Mouse (Mus musculus) thymus, postnatal 14 days (tissue): ENCODE results near the gene Erbin.

Experiments
- DNase-seq: peaks from one replicate; pipeline ENCODE4 v3.0.0; 2021

The Erbin gene

DNA sequence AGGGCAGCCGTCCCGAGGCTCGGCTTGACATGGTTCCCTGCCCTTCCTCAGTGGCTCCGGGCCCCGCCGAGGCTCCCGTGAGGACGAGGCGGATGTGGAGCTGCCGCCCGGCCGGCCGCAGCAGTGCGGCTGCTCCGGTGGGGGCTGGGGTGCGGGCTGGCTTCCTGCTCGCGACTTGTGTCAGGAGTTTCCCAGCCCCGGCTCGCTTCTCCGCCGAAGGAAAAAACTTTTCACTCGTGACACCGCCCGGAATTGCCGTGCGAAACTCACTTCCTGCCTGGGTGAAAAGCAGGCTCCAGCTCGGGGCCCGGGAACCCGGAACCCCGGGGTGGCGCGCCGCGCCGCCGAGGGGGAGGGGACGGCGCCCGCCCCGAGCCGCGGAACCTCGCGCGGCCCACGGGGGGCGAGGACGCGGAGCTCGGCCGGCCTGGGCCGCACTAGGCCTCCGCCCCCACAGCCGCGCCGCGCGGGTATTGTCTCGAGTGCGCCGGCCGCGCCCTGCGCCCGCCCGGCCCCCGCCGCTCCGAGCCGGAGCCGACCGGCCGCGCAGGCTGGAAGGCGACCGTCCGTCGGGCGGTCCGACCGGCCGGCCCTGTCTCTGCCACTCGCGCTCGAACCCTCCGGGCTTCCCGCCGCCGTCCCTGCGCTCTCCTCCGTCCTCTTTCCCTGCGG lies at the start of gene Erbin:
TSS of gene Erbin (minus strand) at position 254 of the 672 bp plus-strand sequence.
- peak; percentile 87 for DNase-seq

DNA sequence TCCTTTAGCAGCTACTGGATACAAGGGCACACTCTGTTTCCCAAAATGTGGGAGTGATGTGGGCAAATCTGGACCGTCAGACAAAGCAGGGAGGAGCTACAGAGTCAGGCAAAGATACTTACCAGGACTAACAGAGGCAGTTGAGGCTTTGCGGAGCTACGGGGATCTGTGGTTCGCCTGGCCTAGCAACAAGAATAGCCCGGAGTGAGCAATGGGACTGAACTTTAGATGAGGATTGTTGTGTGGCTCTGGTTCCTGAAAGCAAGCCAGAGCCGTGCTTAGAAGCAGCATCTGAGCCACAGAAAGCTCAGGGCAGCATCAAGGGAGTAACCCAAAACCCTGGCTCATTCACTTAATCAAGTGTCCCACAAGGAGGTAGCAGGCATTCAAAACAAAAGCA lies 49.6 kb upstream of the Erbin start:
- DNase-seq: no peak

DNA sequence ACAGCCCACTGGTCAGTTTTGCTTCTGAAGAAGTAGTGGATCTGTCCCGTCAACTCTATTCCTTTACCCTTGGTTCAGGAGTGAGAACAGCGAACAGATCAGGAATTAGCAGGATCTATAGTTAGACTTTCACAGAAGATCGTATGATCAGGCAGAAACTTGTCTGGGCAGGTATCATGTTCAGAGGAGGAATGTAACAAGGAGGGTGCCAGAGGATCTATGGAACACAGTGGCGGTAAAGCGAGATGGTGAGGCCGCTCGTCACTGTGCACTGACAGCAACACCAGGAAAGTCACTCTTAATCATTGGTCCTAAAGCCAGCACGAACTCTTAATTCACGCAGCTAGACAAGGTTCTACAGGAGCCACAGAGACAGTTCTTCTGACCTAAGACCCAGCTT lies 47.7 kb upstream of the Erbin start:
- no peak for DNase-seq

DNA sequence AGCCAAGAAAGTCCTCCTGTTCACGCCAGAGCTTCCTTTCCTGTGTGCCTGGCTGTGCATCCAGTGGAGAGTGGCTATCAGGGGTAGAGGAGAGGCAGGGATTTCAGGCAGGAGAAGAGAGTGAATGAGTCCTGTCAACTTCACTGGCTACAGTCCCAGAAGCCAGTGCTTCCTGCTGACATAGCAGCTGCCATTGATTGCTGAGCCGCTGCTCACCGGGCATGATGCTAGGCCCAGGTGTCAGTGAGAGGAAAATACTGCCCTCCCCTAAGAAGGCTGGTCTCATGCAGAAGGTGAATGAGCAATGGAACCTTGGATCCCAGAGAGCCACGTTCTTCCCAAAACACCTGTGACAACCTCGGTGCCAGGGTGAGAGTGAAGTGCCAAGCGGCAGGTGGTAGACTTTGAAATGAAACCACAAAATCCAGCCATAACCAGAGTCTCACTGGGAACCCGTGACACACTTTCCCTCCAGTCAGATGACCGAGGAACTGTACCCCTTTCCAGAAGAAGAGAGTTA lies 46.4 kb upstream of the Erbin start:
- no peak for DNase-seq

DNA sequence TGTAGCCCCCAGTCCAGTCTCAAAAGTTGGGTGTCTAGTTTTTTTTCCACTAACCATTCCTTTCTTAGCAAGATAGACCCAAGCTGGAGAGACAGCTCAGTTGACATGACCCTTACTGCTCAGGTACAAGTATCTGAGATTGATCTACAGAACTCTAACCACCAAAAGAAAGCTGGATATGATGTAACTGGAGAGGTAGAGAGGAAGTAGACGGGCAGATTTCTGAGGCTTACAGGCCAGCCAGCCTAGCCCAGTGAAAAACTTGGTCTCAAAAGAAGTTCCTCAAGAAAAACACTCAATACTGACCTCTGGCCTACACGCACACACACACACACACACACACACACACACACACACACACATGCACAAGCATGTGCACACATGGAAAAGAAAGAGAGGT lies 44.9 kb upstream of the Erbin start:
- DNase-seq: no peak

DNA sequence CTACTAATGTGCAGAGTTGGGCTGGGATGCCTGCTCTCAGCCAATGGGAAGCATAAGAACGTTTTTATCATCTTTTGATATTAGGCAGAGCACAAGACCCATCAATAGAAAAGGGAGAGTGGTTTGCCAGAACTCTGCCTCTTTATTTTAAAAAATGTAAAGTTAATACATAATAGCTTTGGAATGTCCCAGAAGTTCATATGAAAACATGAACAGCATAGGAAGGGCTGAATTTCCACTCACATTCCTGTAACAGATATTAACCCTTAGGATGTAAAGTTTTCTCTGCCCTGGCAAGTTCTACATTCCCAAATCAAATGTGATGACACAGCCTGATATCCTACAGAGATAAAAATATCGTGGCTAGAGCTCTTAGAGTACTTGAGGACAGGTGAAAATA lies 42.8 kb upstream of the Erbin start:
- no peak for DNase-seq

DNA sequence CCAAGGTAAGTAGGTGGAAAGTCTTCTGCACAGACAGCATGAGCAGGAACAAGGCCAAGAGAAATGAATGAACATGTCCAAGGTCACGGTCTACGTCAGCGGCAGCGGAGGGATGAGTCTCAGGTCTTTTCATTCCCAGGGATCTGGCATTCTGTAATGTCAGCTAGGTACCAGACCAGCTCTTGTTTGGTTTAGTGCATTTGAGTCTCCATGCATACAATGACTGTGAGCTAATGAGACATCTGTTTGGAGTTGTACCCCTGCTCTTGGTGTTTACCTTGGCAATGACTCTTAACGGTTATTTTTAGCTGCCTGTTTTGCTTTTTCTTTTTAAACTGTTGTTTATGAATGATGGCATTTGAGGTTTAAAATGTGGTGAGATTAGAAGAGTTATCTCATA lies 39.5 kb upstream of the Erbin start:
- DNase-seq: no peak

DNA sequence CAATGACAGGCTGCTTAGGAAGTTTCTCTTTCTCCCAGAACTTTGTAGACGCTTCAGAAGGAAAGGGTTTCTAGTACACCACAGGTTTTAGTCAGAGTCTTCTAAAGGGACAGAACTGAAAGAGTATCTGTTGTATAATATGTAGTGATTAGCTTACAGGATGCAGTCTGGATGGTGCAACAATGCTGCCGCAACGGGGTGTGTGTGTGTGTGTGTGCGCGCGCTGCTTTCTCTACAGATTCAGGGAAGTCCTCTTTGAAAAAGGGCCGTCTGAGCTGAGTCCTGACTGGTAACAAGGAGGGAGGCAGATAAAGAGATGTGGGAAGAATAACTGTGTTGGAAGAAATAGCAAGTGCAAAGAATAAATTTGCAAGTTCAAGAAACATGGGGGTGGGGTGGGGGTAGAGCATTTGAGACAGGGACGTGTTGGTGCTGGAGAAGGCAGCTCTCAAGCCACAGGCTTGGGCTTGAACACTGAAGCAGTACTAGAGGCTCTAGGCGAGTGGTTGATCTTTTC lies 38.4 kb upstream of the Erbin start:
- DNase-seq: no peak

DNA sequence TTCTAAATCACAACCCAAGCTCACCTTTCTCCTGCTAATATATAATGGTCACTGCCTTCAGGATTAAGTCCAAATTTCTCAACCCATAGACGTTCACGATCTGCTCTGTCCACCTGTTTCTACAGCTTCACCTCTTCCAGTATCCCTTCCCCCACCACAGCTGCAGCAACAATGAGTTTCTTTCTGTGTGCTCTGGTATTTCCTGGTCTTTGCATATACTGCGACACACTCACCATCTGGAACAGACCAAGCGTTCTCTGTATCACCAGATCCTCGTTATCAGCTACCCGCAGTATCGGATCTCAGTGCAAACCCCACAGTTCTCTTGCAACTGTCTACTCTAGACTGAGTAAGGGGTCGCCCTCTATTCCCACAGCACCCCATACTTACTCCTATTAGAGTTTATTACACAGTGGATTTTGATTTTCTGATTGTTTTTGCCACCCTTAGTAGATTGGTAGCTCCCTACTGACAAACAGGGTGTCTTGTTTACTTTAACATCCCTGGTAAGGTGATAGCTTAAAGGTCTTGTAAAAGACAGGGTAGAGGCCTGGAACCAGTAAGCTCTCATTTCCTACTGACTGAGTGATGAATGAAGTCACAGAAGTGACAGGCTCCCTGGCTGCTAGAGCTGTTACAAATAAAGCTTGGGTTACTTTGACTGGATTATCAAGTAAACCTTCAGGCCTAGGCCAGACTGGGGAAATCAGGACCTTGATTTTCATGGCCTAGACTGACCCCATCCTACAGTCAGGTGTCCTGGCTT lies 37.0 kb upstream of the Erbin start:
- peak; percentile 13 for DNase-seq

DNA sequence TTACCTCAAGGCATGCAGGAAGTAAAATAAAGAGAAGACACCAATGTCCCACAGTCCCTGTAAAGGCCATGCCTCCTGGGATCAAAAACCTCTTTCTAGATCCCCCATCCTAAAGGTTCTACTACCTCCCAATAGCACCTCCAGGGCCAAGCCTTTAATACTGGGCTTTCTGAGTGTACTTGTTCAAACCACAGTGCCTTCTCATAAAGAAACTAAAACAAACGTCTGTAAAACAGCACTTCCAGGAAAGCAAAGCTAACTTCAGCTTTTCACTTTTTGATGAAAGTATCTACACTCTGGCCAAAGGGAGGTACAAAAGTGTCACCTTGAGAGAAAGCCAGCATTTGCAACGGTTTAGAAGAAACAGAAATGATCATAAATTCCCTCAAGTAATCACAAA lies 35.3 kb upstream of the Erbin start:
- DNase-seq: no peak

DNA sequence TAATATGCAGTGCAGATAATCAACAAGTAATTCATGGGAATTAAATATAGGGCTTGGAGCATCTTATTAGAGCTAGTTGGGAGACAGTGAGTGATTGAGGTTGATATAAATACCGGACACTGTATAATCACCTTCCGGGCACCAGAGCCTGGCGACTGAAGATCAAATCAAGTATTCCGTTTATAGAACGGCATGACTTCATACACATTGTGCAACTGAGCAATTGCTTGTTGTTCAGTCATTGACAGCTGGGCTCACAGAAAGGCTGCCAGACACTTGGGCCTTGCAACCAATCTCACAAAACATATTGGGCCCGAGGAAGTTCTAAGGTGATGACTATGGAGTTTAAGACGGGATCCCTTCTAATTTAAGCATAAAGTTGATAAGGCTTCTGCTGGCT lies 31.1 kb upstream of the Erbin start:
- DNase-seq: no peak

DNA sequence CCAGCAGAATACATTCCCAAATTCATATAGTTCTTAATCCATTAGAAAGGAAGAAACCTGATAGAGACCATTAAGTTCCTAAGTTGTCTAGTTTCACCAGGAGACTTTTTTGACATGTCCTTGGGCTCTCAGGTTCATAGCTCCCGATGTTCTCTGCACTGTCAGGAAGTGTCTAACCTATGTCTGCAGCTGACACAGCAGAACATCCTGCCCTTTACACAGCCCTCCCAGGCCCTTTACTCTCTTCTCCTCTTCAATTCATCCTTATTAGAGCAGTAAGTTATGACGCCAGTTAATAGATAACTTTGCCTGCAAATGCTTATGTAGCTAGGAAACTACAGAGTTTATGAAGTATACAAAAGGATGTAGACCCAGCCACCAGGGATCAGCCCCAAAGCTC lies 20.5 kb upstream of the Erbin start:
- no peak for DNase-seq

DNA sequence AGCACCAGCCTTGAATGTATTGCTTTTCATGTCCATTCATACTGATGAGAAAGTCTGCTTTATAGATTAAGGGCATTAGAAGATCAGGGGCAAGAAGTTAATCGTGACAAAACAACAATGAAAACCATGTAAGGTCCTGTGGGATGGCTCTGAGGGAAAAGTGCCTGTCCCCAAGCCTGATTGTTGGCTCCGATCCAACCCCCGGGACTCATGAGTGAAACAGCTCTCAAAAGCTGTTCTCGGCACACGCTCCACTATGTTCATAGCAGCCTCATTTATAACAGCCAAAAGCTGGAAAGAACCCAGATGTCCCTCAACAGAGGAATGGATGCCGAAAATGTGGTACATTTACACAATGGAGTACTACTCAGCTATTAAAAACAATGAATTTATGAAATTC lies 4.3 kb upstream of the Erbin start:
- DNase-seq: no peak

DNA sequence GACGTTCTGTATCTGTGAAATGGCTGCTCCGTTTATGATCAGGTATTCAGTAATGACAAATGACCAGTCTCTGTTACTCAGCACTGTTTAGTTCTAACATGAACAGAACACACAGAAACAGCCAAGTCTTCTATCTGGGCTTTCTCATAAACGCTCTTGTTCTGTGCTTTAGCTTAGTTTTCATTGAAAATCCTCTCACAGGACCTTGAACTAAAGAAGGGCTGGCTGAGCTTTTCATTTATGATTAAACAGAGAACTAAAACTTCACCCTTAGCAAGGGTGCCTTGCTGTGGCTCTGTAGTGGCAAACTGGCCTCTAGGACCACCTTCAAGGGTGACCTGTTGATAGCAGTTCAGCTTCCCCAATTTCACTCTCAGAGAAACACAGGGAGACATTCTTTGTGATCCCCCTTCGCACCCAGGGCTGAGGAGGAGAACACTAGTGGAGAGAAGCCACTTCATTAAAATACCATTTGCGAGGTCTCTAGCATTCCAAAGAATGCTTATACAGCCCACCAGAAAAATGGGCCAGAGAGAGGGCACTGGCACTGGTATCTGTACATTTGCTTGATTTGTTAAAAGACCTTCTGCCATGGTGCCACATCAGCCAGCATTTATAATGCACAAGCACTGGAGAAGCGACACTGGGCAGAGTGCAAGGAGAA lies 3.2 kb upstream of the Erbin start:
- DNase-seq: no peak

DNA sequence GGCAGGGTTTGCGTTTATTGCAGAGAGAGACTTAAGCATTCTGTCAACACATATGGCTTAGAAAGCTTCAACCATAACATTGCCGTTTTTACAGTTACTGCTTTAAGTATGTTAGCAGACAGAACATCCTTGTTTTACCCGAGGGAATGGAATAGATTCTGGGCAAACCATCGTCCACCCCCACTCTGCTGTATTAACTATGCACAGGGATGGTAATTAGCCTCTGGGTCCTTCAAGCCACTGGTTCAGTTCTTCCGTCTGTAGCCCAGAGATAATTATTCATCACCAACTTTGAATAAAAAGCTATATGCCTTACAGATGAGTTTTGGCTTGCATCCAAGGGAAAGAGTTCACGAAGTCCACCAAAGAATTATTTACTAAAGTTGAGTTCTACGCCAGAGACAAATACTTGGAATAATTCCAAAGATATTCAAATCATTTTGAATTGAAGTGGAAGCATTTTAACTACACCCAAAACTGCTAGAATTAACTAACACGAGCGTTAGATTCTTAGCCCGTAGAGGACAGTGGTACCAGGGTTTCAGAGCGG lies 1.6 kb upstream of the Erbin start:
- DNase-seq: no peak

DNA sequence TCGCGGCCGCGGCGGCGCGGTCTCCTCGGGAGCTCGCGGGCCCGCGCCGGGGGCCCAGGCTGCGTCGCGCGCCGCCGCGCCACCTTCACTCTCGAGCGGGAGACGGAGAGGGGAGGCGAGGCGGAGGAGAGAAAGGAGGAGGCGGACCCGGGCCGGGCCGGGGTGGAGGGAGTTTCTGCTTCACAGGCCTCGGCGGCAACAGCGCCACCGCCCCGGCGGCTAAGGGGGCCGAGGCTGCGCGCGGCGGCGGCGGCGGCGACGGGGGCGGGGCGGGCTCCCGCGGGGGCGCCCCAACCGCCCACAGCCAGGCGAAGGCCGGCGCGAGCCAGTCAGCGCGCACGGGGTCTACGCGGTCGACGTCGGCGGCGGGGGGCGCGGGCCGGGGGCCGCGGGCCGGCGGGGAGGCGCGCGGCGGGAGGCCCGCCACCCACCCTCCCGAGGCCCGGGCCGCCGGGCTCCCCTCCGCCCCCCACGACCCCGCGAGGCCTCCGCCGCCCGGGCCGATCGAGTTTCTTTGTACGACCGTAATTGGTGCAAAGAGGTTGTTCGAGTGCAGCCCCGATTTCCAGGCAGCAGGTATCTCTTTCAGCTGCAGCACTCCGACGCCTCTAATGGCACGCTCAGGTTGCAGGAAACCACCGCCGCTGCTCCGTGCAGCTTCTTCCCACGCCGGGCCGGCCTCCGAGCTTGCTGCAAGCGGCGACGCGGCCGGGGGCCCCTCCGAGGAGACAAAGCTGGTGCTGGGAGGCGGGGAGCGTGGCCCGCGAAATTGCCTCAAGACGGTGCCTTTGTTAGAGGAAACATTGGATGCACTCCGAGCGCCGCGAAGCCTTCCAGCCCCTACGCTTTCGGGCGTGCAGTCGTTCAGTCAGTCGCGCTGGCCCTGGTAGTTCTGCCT lies 868 bp upstream of the Erbin start:
- DNase-seq: peak; percentile 93

DNA sequence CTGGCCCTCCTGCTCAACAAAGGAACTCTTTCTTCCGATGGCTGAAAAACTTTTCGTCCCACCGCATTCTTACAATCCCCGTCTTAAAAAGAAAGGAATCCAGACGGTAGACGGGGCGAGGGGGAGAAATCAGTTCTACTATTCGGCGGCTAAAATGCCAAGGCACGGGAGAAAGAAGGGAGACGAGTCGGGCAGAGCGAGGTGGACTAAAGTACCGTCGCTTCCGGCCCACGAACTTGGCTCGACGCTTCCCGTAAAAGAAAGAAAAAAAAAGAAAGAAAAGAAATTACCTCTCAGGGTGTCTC lies 406 bp downstream of the Erbin start:
- DNase-seq: no peak

DNA sequence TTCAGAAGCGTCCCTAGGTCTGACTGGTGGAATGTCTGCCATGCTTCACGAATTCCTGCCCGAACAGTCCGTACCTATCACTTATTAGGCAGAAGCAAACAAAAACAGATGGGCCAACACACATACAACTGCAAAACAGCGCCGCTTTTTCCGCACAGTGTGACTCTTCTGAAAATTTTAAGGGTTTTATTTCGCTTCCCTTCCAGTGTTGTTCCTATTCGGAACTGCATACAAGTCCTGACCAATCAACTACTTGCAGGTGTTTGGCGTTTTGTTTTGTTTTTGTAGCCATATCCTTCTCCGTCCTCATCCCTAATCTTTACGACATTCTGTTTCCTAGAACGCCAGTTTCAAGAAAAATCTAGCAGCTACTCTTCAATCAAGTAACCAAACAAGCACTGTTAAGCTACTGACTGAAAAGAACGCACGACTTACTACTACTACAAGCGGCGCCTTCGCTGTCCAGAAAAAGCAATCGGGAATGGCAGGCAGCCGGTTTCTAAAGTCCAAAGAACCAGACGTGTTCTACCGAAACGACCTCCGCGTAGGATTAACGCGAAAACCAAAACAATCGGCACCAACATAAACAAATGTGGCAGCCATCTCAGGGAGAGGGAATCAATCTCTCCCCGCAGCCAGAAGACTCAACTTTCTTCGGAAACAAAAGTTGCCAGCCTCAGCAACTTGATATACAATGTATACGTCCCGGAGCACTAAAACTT lies 919 bp downstream of the Erbin start:
- peak; percentile 43 for DNase-seq

DNA sequence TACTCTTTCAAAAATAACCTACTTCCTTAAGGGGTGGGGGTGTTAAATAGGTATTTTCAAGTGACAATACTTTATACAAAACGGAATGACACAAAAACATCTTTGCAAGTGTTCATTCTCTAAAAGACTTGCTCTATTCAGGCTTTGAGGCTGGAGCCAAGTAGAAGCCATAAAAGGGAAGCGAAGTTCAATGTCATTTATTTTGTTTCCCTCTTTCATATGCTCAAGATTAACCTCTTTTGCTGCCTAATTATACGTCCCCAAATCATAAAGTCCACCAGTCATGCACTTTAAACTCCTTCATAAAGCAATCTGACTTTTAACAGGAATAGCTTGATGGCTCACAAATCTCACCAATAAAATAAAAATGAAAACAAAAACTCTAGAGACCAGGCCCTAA lies 1.9 kb downstream of the Erbin start:
- DNase-seq: no peak

DNA sequence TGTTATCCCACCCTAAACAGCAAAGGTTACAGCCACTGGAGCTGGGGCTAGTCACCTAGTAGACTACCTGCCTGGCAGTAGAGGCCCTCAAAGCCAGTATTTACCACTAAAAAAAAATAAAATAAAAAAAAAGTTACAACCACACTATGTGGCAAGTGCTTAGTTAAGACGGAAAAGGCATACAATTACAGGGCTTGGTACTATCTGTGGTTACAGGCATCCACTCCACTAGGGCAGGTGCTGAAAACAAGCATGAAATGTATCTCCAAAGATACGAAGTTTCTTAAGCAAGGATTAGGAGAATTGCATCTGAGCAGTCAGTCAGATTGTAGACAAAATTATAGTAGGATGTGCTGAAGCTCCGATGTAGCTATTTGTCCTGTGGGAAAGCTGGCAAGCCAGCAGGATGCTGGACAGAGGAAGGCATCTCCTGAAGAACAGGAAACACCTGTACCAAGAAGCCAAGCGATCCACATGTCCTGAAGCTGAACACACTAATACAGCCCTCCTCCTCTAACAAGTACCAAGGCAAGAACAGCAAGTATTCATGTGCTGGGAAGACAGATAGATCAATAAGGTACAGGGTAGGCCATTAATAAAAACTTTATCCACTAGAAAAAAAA lies 6.1 kb downstream of the Erbin start:
- no peak for DNase-seq

DNA sequence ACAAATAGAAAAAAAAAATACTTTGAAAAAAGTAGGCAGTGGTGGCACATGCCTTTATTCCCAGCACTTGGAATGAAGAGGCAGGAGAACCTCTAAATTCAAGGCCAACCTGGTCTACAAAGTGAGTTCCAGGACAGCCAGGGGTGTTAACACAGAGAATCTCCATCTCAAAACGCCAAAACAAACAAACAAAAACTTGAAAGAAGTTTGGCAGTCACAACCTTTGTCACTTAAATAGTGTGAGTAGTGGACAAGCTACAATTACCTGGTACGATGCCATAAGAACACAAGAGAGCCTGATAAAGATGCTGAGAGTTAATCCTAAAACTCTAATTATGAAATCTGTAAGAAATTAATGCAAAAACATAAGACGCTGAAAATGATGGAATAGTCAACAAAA lies 8.0 kb downstream of the Erbin start:
- no peak for DNase-seq
